Mouse (Mus musculus) hematopoietic multipotent progenitor cell, adult 10-12 weeks (in vitro differentiated cells): ENCODE measurements around the gene Krt79. TPM values are rescaled to one million over a fixed set of nuclear protein-coding genes. Genes with fewer than 3 reads are reported as not detected.

Experiments
- polyA plus RNA-seq: library from polyadenylated mRNA; stranded (reverse); fragments of >175 nt; gene quantifications from 2 replicates; pipeline ENCODE4 v1.2.3, GENCODE M21; 2012; ENCODE audit warnings: low replicate concordance

The Krt79 gene
- not detected in 2 replicates for polyA plus RNA-seq

DNA sequence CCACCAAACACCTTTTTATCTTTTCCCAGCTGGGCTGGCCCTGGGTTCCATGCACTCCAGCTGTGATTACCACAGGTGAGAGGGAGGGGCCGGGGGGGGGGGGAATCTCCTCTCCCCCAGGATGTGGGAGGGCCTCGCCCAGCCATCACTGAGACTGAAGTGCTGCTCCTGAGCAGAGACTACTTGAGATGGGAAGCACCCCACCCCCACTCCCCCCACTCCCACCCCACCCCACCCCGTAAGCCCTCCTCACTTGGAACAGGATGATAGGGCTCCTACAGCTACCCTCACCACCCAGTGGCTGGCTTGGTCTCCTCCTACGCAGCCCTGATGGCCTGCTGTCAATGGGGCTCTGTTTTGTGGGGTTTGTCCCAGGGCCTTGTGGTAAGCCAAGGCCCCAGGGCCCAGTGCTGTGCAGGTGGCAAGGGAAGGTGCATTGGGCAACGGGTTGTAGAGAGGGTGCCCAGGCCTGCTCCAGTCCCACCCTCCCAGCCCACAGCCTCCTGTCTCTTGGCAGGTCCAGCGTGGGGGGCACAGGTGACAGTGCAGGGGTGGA is at the start of gene Krt79:
Gene Krt79, minus strand, starts transcription at position 51 of the 556 bp plus-strand sequence.

GRCm38 (mm10) chr15:101954187-101954586 is 14.1 kb upstream of the Krt79 start, which contains the start of gene Krt78:
TSS of gene Krt78 (minus strand) at chr15:101954287.

GRCm38 (mm10) chr15:101924635-101925034 is 15.5 kb downstream of the Krt79 start, which contains the start of gene Krt4:
TSS of gene Krt4 (minus strand) at chr15:101924735.

GRCm38 (mm10) chr15:101892820-101893219 is 47.3 kb downstream of the Krt79 start, which contains the start of gene Krt76:
TSS of gene Krt76 (minus strand) at chr15:101892920.

Other genes starting within 250 kb of the Krt79 start
- not detected in 2 replicates for gene Krt6a, start 246.0 kb downstream of the Krt79 start, polyA plus RNA-seq
- not detected in 2 replicates for gene Krt5, start 227.4 kb downstream of the Krt79 start, polyA plus RNA-seq
- not detected in 2 replicates for gene Krt71, start 197.2 kb downstream of the Krt79 start, polyA plus RNA-seq
- not detected in 2 replicates for gene Krt72, start 153.9 kb downstream of the Krt79 start, polyA plus RNA-seq
- not detected in 2 replicates for gene Krt73, start 138.0 kb downstream of the Krt79 start, polyA plus RNA-seq
- gene Krt2, start 122.2 kb downstream of the Krt79 start, polyA plus RNA-seq: not detected in 2 replicates
- not detected in 2 replicates for gene Krt1, start 89.5 kb downstream of the Krt79 start, polyA plus RNA-seq
- not detected in 2 replicates for gene Krt77, start 70.6 kb downstream of the Krt79 start, polyA plus RNA-seq
- gene Krt76, start 47.4 kb downstream of the Krt79 start, polyA plus RNA-seq: not detected in 2 replicates
- gene Krt4, start 15.6 kb downstream of the Krt79 start, polyA plus RNA-seq: 0.07 TPM in 1 of 2 replicates, not detected in the other
- not detected in 2 replicates for gene Krt78, start 14.0 kb upstream of the Krt79 start, polyA plus RNA-seq
- gene Krt8, start 64.2 kb upstream of the Krt79 start, polyA plus RNA-seq: not detected in 2 replicates
- gene Krt18, start 87.9 kb upstream of the Krt79 start, polyA plus RNA-seq: 0.15 and 0.29 TPM in 2 replicates
- 93.4 and 169 TPM in 2 replicates for gene Eif4b, start 133.4 kb upstream of the Krt79 start, polyA plus RNA-seq
- gene Tns2, start 160.1 kb upstream of the Krt79 start, polyA plus RNA-seq: 1.7 and 2.5 TPM in 2 replicates
- 11.8 and 25.2 TPM in 2 replicates for gene Spryd3, start 195.9 kb upstream of the Krt79 start, polyA plus RNA-seq
- gene Igfbp6, start 204.0 kb upstream of the Krt79 start, polyA plus RNA-seq: 1.1 and 3.3 TPM in 2 replicates
- gene Soat2, start 210.2 kb upstream of the Krt79 start, polyA plus RNA-seq: 1.0 and 2.3 TPM in 2 replicates